Mouse (Mus musculus): ENCODE data around the gene Kif26a.

Kif26a gene

GRCm38 (mm10) chr12:112223721-112224337 is 77.8 kb downstream of the Kif26a start:
- no peak for DNase-seq

GRCm38 (mm10) chr12:112226238-112226637 is 80.2 kb downstream of the Kif26a start:
- no peak for DNase-seq

GRCm38 (mm10) chr12:112226656-112227055 is 80.6 kb downstream of the Kif26a start:
- DNase-seq = no peak

- DNase-seq = no peak
These were observed 83.1 kb downstream of the Kif26a start for GRCm38 (mm10) chr12:112229084-112229483.

GRCm38 (mm10) chr12:112230196-112230595 is 84.2 kb downstream of the Kif26a start:
- DNase-seq = peak in 1 of 2 experiments; percentile 26
